Mouse (Mus musculus) liver, adult 2 months (tissue): ENCODE data around the gene Rai2.

Experiments used
- CTCF ChIP-seq: fragments of 200-500 bp; IDR thresholded peaks from 2 replicates; pipeline ENCODE4 v1.5.1; 2011; ENCODE audit warnings: low read depth, low read length, control low read depth
- POLR2A ChIP-seq: fragments of 200-500 bp; IDR thresholded peaks from 2 replicates; pipeline ENCODE4 v1.6.1; 2011; ENCODE audit warnings: low read length, control low read depth; ENCODE audit not compliant: insufficient read depth; ENCODE audit errors: extremely low read depth

GRCm38 (mm10) chrX:161717764-161718382 lies 1.0 kb downstream of the Rai2 start:
- no peak for TF ChIP-seq POLR2A
- no peak for TF ChIP-seq CTCF
